Comparison of ENCODE assay signal across 27 mouse cellular contexts in genomic region chr8:103634951-103635350, GRCm38 (mm10).
A peak's percentile ranks its signal among the peaks of the same experiment; 100 is the strongest.
DNase-seq lines count a peak whose midpoint lies in the region; ATAC-seq and TF ChIP-seq lines count a peak whose summit lies in the region.
"Had no signal": no experiment of that assay in that cellular context is flagged by ENCODE, and none has a peak within 500 bp of the region (broad histone marks: within the 10 kb centered on the region; RNA-seq: fewer than 3 reads in every experiment).

No protein-coding gene starts in this region.

- TF ChIP-seq POLR2A in brain, embryonic 14.5 days (IDR thresholded peaks at IDR 0.05; ENCODE audit: borderline replicate concordance, extremely low read depth, insufficient read depth, insufficient read length, poor library complexity, severe bottlenecking), result no peak

- ATAC-seq in midbrain, embryonic 14.5 days (ENCODE audit: low FRiP score, low TSS enrichment), result no peak
- ATAC-seq in midbrain, embryonic 16.5 days, result no peak
- ATAC-seq: activated CD4-positive, CD25-positive, alpha-beta regulatory T cell, adult 4 months; forebrain, embryonic 15.5 days; hindbrain, embryonic 16.5 days; intestine, embryonic 15.5 days had no signal

- DNase-seq in embryo, embryonic 11 days, result peak; percentile 17
- DNase-seq in embryo, embryonic 10 days (ENCODE audit: low spot score), result no peak
- DNase-seq in heart, embryonic 10.5 days (ENCODE audit: low spot score), result peak; percentile 46
- no peak for DNase-seq in heart, adult 18-20 months
- peak; percentile 21 for DNase-seq in midbrain, embryonic 14.5 days
- peak; percentile 24 for DNase-seq in brain, embryonic 14.5 days (ENCODE audit: low read depth)
- DNase-seq in cerebellum, postnatal 10 days, result no peak
- DNase-seq: adrenal gland, adult 8-10 months; adrenal gland, postnatal 25 days; cerebellum, adult 18-20 months; cerebellum, adult 9-10 months; cerebellum, postnatal 25 days; gastrocnemius, postnatal 25 days; heart, postnatal 10 days; heart, postnatal 4 days had no signal

- 87% methylated on average over 14 of the region's 14 CpGs for WGBS in heart, embryonic 10.5 days
- 63% methylated on average over 14 of the region's 14 CpGs for WGBS in midbrain, embryonic 14.5 days
- 63% methylated on average over 14 of the region's 14 CpGs for WGBS in midbrain, embryonic 16.5 days

- TF ChIP-seq CTCF in brain, embryonic 14.5 days (IDR thresholded peaks at IDR 0.05; ENCODE audit: borderline replicate concordance, extremely low read depth, insufficient read depth, insufficient read length), result no peak

- no peak overlapping the region for H3K27ac ChIP-seq in heart, embryonic 10.5 days
- H3K27ac ChIP-seq in midbrain, embryonic 14.5 days (replicated peaks; ENCODE audit: low read depth, low read length), result no peak overlapping the region
- H3K27ac ChIP-seq in midbrain, embryonic 16.5 days (ENCODE audit: low read length), result no peak overlapping the region
- H3K27ac ChIP-seq: embryonic facial prominence, embryonic 10.5 days; embryonic facial prominence, embryonic 13.5 days; forebrain, embryonic 12.5 days; forebrain, embryonic 15.5 days; heart, embryonic 15.5 days; intestine, embryonic 15.5 days had no signal

- H3K27me3 ChIP-seq in heart, embryonic 10.5 days (ENCODE audit: insufficient read depth, poor library complexity, severe bottlenecking), result no peaks in the 10 kb centered on the region
- no peaks in the 10 kb centered on the region for H3K27me3 ChIP-seq in midbrain, embryonic 14.5 days (ENCODE audit: control insufficient read depth, insufficient read depth, low read length)
- H3K27me3 ChIP-seq in midbrain, embryonic 16.5 days (ENCODE audit: control insufficient read depth, insufficient read depth, low read depth, low read length), result no peaks in the 10 kb centered on the region
- H3K27me3 ChIP-seq: embryonic facial prominence, embryonic 13.5 days; forebrain, embryonic 12.5 days; forebrain, embryonic 15.5 days; heart, embryonic 12.5 days; heart, embryonic 15.5 days; hindbrain, embryonic 12.5 days; intestine, embryonic 15.5 days had no signal

- no peak overlapping the region for H3K9ac ChIP-seq in midbrain, embryonic 14.5 days (replicated peaks; ENCODE audit: low read length)
- H3K9ac ChIP-seq in midbrain, embryonic 16.5 days (ENCODE audit: low read depth, low read length), result no peak overlapping the region
- H3K9ac ChIP-seq: embryonic facial prominence, embryonic 13.5 days; forebrain, embryonic 12.5 days; forebrain, embryonic 15.5 days; heart, embryonic 12.5 days; heart, embryonic 15.5 days; hindbrain, embryonic 12.5 days; intestine, embryonic 15.5 days had no signal

- H3K4me3 ChIP-seq in heart, embryonic 10.5 days, result no peak overlapping the region
- H3K4me3 ChIP-seq in midbrain, embryonic 14.5 days (replicated peaks; ENCODE audit: low read depth, low read length), result no peak overlapping the region
- H3K4me3 ChIP-seq in midbrain, embryonic 16.5 days (ENCODE audit: low read depth, low read length), result no peak overlapping the region
- H3K4me3 ChIP-seq: embryonic facial prominence, embryonic 10.5 days; embryonic facial prominence, embryonic 13.5 days; erythroblast, embryonic 14.5 days; forebrain, embryonic 12.5 days; forebrain, embryonic 15.5 days; heart, embryonic 12.5 days; heart, embryonic 15.5 days; hindbrain, embryonic 12.5 days; intestine, embryonic 15.5 days had no signal

- H3K4me2 ChIP-seq in midbrain, embryonic 14.5 days (ENCODE audit: low read length), result no peak overlapping the region
- no peak overlapping the region for H3K4me2 ChIP-seq in midbrain, embryonic 16.5 days (ENCODE audit: low read length)
- H3K4me2 ChIP-seq: embryonic facial prominence, embryonic 13.5 days; forebrain, embryonic 12.5 days; forebrain, embryonic 15.5 days; heart, embryonic 12.5 days; heart, embryonic 15.5 days; hindbrain, embryonic 12.5 days; intestine, embryonic 15.5 days had no signal

- H3K9me3 ChIP-seq in heart, embryonic 10.5 days, result no peaks in the 10 kb centered on the region
- no peaks in the 10 kb centered on the region for H3K9me3 ChIP-seq in midbrain, embryonic 14.5 days (ENCODE audit: control insufficient read depth, low read length)
- H3K9me3 ChIP-seq in midbrain, embryonic 16.5 days (replicated peaks; ENCODE audit: control insufficient read depth, low read length, poor library complexity, severe bottlenecking), result no peaks in the 10 kb centered on the region
- H3K9me3 ChIP-seq: embryonic facial prominence, embryonic 10.5 days; embryonic facial prominence, embryonic 13.5 days; forebrain, embryonic 12.5 days; forebrain, embryonic 15.5 days; heart, embryonic 12.5 days; heart, embryonic 15.5 days; hindbrain, embryonic 12.5 days; intestine, embryonic 15.5 days had no signal

- no peaks in the 10 kb centered on the region for H3K4me1 ChIP-seq in heart, embryonic 10.5 days
- H3K4me1 ChIP-seq in midbrain, embryonic 14.5 days (ENCODE audit: control insufficient read depth, insufficient read depth, low read length), result no peaks in the 10 kb centered on the region
- no peaks in the 10 kb centered on the region for H3K4me1 ChIP-seq in midbrain, embryonic 16.5 days (ENCODE audit: control insufficient read depth, insufficient read depth, low read length)
- H3K4me1 ChIP-seq: embryonic facial prominence, embryonic 13.5 days; forebrain, embryonic 12.5 days; forebrain, embryonic 15.5 days; heart, embryonic 12.5 days; heart, embryonic 15.5 days; intestine, embryonic 15.5 days had no signal

- H3K36me3 ChIP-seq in heart, embryonic 10.5 days, result no peaks in the 10 kb centered on the region
- no peaks in the 10 kb centered on the region for H3K36me3 ChIP-seq in midbrain, embryonic 14.5 days (ENCODE audit: control insufficient read depth, insufficient read depth, low read length)
- H3K36me3 ChIP-seq in midbrain, embryonic 16.5 days (ENCODE audit: control insufficient read depth, insufficient read depth, low read length), result no peaks in the 10 kb centered on the region
- H3K36me3 ChIP-seq: embryonic facial prominence, embryonic 10.5 days; embryonic facial prominence, embryonic 13.5 days; forebrain, embryonic 12.5 days; forebrain, embryonic 15.5 days; heart, embryonic 12.5 days; heart, embryonic 15.5 days; hindbrain, embryonic 12.5 days; intestine, embryonic 15.5 days had no signal

Comparison
In these comparisons a context has a peak if more than half of its experiments do, and no peak if none do; other contexts are left out.
1. DNase-seq: peak in embryo, embryonic 11 days (single experiment), heart, embryonic 10.5 days (single experiment), midbrain, embryonic 14.5 days (single experiment) and brain, embryonic 14.5 days (single experiment); none in embryo, embryonic 10 days (single experiment), heart, adult 18-20 months (0 of 2) and cerebellum, postnatal 10 days (0 of 2).